Mouse (Mus musculus): ENCODE measurements around the gene Mb21d2. TPM values are rescaled to one million over a fixed set of nuclear protein-coding genes. Genes with fewer than 3 reads are reported as not detected.

Mb21d2 gene
- polyA plus RNA-seq, 1 experiment from 2014 or later: 7.2 TPM

- H3K4me3 ChIP-seq: no peak overlapping the region
- no peak overlapping the region; the same call in 1 of the 2 replicates for H3K27ac ChIP-seq
- 0 out of 2 replicates have a peak, but pooled peaks cover 6% of the 10 kb centered on the region for H3K9me3 ChIP-seq
- H3K36me3 ChIP-seq: peaks cover 7% of the 10 kb centered on the region; the same call in 1 of the 2 replicates
- H3K4me1 ChIP-seq: peaks cover 29% of the 10 kb centered on the region
- H3K27me3 ChIP-seq (ENCODE audit: insufficient read depth, poor library complexity, severe bottlenecking): no peaks in the 10 kb centered on the region
- no peak for DNase-seq (ENCODE audit: low spot score)
- 38% methylated on average over 5 of the region's 5 CpGs for WGBS
These were observed 36.2 kb downstream of the Mb21d2 start for GRCm38 (mm10) chr16:28893266-28893665.

- 63% methylated on average over 9 of the region's 9 CpGs for WGBS
- DNase-seq (ENCODE audit: low spot score): no peak
These were observed 43.2 kb downstream of the Mb21d2 start for GRCm38 (mm10) chr16:28886201-28886745.

GRCm38 (mm10) chr16:28885474-28885873 is 44.0 kb downstream of the Mb21d2 start:
- no peaks in the 10 kb centered on the region for H3K27me3 ChIP-seq (ENCODE audit: insufficient read depth, poor library complexity, severe bottlenecking)
- DNase-seq (ENCODE audit: low spot score): no peak
- peaks cover 7% of the 10 kb centered on the region; the same call in 1 of the 2 replicates for H3K36me3 ChIP-seq
- 82% methylated on average over 8 of the region's 8 CpGs for WGBS
- no peak overlapping the region for H3K4me3 ChIP-seq
- H3K4me1 ChIP-seq: peaks cover 49% of the 10 kb centered on the region
- no peak overlapping the region for H3K27ac ChIP-seq
- 0 out of 2 replicates have a peak, but pooled peaks cover 6% of the 10 kb centered on the region for H3K9me3 ChIP-seq

More at GRCm38 (mm10) chr16:28886201-28886745, 43.2 kb downstream of the Mb21d2 start:
- no peaks in the 10 kb centered on the region for H3K27me3 ChIP-seq (ENCODE audit: insufficient read depth, poor library complexity, severe bottlenecking)
- peaks cover 7% of the 10 kb centered on the region; the same call in 1 of the 2 replicates for H3K36me3 ChIP-seq
- no peak overlapping the region for H3K4me3 ChIP-seq
- no peak overlapping the region for H3K27ac ChIP-seq
- 0 out of 2 replicates have a peak, but pooled peaks cover 6% of the 10 kb centered on the region for H3K9me3 ChIP-seq
- H3K4me1 ChIP-seq: peaks cover 48% of the 10 kb centered on the region

GRCm38 (mm10) chr16:28884661-28885060 is 44.8 kb downstream of the Mb21d2 start:
- Histone ChIP-seq H3K27me3 (ENCODE audit: insufficient read depth, poor library complexity, severe bottlenecking) (no peaks in the 10 kb centered on the region), H3K4me1 (peaks cover 56% of the 10 kb centered on the region), H3K9me3 (0 out of 2 replicates have a peak, but pooled peaks cover 3% of the 10 kb centered on the region), H3K36me3 (peaks cover 2% of the 10 kb centered on the region; the same call in 1 of the 2 replicates), H3K4me3 (no peak overlapping the region), H3K27ac (no peak overlapping the region)
- 81% methylated on average over 5 of the region's 5 CpGs for WGBS
- DNase-seq (ENCODE audit: low spot score): no peak

- no peaks in the 10 kb centered on the region for H3K36me3 ChIP-seq
- 0 out of 2 replicates have a peak overlapping the region, but pooled peaks have one; percentile 4 for H3K27ac ChIP-seq
- 71% methylated on average over 8 of the region's 8 CpGs for WGBS
- H3K27me3 ChIP-seq (ENCODE audit: insufficient read depth, poor library complexity, severe bottlenecking): no peaks in the 10 kb centered on the region
- peaks cover 61% of the 10 kb centered on the region for H3K4me1 ChIP-seq
- H3K4me3 ChIP-seq: no peak overlapping the region
- no peaks in the 10 kb centered on the region for H3K9me3 ChIP-seq
- no peak for DNase-seq (ENCODE audit: low spot score)
These were observed 45.8 kb downstream of the Mb21d2 start for GRCm38 (mm10) chr16:28883649-28884048.

GRCm38 (mm10) chr16:28882687-28883428 is 46.6 kb downstream of the Mb21d2 start:
- H3K27ac ChIP-seq: peak overlapping the region; percentile 22; the same call in 1 of the 2 replicates
- WGBS: 40% methylated on average over 21 of the region's 21 CpGs

GRCm38 (mm10) chr16:28881787-28882186 is 47.7 kb downstream of the Mb21d2 start:
- 36% methylated on average over 8 of the region's 8 CpGs for WGBS
- Histone ChIP-seq H3K9me3 (no peaks in the 10 kb centered on the region), H3K27ac (0 out of 2 replicates have a peak overlapping the region, but pooled peaks have one; percentile 24), H3K4me3 (no peak overlapping the region), H3K27me3 (ENCODE audit: insufficient read depth, poor library complexity, severe bottlenecking) (no peaks in the 10 kb centered on the region), H3K4me1 (peaks cover 63% of the 10 kb centered on the region), H3K36me3 (no peaks in the 10 kb centered on the region)
- no peak for DNase-seq (ENCODE audit: low spot score)

More at GRCm38 (mm10) chr16:28882687-28883428, 46.6 kb downstream of the Mb21d2 start:
- no peak for DNase-seq (ENCODE audit: low spot score)
- Histone ChIP-seq H3K4me3 (no peak overlapping the region), H3K9me3 (no peaks in the 10 kb centered on the region), H3K4me1 (peaks cover 61% of the 10 kb centered on the region), H3K27me3 (ENCODE audit: insufficient read depth, poor library complexity, severe bottlenecking) (no peaks in the 10 kb centered on the region), H3K36me3 (no peaks in the 10 kb centered on the region)

GRCm38 (mm10) chr16:28880756-28881155 is 48.7 kb downstream of the Mb21d2 start:
- WGBS: 45% methylated on average over 8 of the region's 8 CpGs
- H3K27ac ChIP-seq: no peak overlapping the region

GRCm38 (mm10) chr16:28880307-28880681 is 49.2 kb downstream of the Mb21d2 start:
- H3K9me3 ChIP-seq: no peaks in the 10 kb centered on the region
- no peak overlapping the region for H3K27ac ChIP-seq
- H3K4me1 ChIP-seq: peaks cover 50% of the 10 kb centered on the region
- 67% methylated on average over 8 of the region's 8 CpGs for WGBS
- H3K36me3 ChIP-seq: no peaks in the 10 kb centered on the region
- H3K27me3 ChIP-seq (ENCODE audit: insufficient read depth, poor library complexity, severe bottlenecking): no peaks in the 10 kb centered on the region
- no peak for DNase-seq (ENCODE audit: low spot score)
- no peak overlapping the region for H3K4me3 ChIP-seq

More at GRCm38 (mm10) chr16:28880756-28881155, 48.7 kb downstream of the Mb21d2 start:
- no peak for DNase-seq (ENCODE audit: low spot score)
- Histone ChIP-seq H3K27me3 (ENCODE audit: insufficient read depth, poor library complexity, severe bottlenecking) (no peaks in the 10 kb centered on the region), H3K36me3 (no peaks in the 10 kb centered on the region), H3K9me3 (no peaks in the 10 kb centered on the region), H3K4me3 (no peak overlapping the region), H3K4me1 (peaks cover 53% of the 10 kb centered on the region)

GRCm38 (mm10) chr16:28879636-28880306 is 49.7 kb downstream of the Mb21d2 start:
- Histone ChIP-seq H3K27me3 (ENCODE audit: insufficient read depth, poor library complexity, severe bottlenecking) (no peaks in the 10 kb centered on the region), H3K4me1 (peaks cover 50% of the 10 kb centered on the region), H3K4me3 (no peak overlapping the region), H3K36me3 (no peaks in the 10 kb centered on the region), H3K9me3 (no peaks in the 10 kb centered on the region), H3K27ac (no peak overlapping the region)
- DNase-seq (ENCODE audit: low spot score): no peak
- WGBS: 68% methylated on average over 12 of the region's 12 CpGs

GRCm38 (mm10) chr16:28877162-28877662 is 52.3 kb downstream of the Mb21d2 start:
- WGBS: 65% methylated on average over 9 of the region's 9 CpGs
- H3K4me1 ChIP-seq: peaks cover 38% of the 10 kb centered on the region
- DNase-seq (ENCODE audit: low spot score): no peak
- no peak overlapping the region for H3K27ac ChIP-seq
- no peaks in the 10 kb centered on the region for H3K36me3 ChIP-seq
- H3K27me3 ChIP-seq (ENCODE audit: insufficient read depth, poor library complexity, severe bottlenecking): no peaks in the 10 kb centered on the region
- no peaks in the 10 kb centered on the region for H3K9me3 ChIP-seq
- H3K4me3 ChIP-seq: no peak overlapping the region

- Histone ChIP-seq H3K27me3 (ENCODE audit: insufficient read depth, poor library complexity, severe bottlenecking) (no peaks in the 10 kb centered on the region), H3K4me1 (peaks cover 41% of the 10 kb centered on the region), H3K27ac (no peak overlapping the region), H3K36me3 (no peaks in the 10 kb centered on the region), H3K4me3 (no peak overlapping the region), H3K9me3 (no peaks in the 10 kb centered on the region)
- DNase-seq (ENCODE audit: low spot score): no peak
- WGBS: 86% methylated on average over 8 of the region's 8 CpGs
These were observed 56.0 kb downstream of the Mb21d2 start for GRCm38 (mm10) chr16:28873404-28873895.

All from heart, embryonic 10.5 days (tissue).